Mouse (Mus musculus) small intestine, adult 2 months (tissue): Measurements from ENCODE around the gene Capn6. TPM values are rescaled to one million over a fixed set of nuclear protein-coding genes. Genes with fewer than 3 reads are reported as not detected.

Experiments used
- H3K27ac ChIP-seq: fragments of 200-500 bp; 2 replicates; pipeline ENCODE4 v1.5.1; 2012; ENCODE audit warnings: low read depth, low read length, control low read depth, inconsistent platforms; ENCODE audit not compliant: insufficient read depth
- H3K27me3 ChIP-seq: fragments of 200-500 bp; 2 replicates; pipeline ENCODE4 v1.6.1; 2012; ENCODE audit warnings: mild to moderate bottlenecking, moderate library complexity, low read length, inconsistent platforms; ENCODE audit not compliant: control insufficient read depth, insufficient read depth
- H3K36me3 ChIP-seq: fragments of 200-500 bp; 2 replicates; pipeline ENCODE4 v1.6.1; 2012; ENCODE audit warnings: mild to moderate bottlenecking, low read length, control low read depth, inconsistent platforms; ENCODE audit not compliant: control insufficient read depth, insufficient read depth
- H3K4me1 ChIP-seq: fragments of 200-500 bp; 2 replicates; pipeline ENCODE4 v1.6.1; 2012; ENCODE audit warnings: low read length, inconsistent platforms, mixed read lengths; ENCODE audit not compliant: control insufficient read depth, insufficient read depth, insufficient read length
- H3K4me3 ChIP-seq: fragments of 200-500 bp; 2 replicates; pipeline ENCODE4 v1.5.1; 2012; ENCODE audit warnings: low read depth, mild to moderate bottlenecking, control low read depth, inconsistent platforms, low read length, moderate library complexity
- CTCF ChIP-seq: fragments of 200-500 bp; IDR thresholded peaks from 2 replicates; pipeline ENCODE4 v1.5.1; 2012; ENCODE audit warnings: low read depth, mild to moderate bottlenecking, control low read depth, inconsistent platforms, low read length, moderate library complexity, mixed read lengths; ENCODE audit not compliant: insufficient replicate concordance, insufficient read length; ENCODE audit errors: extremely low read depth
- POLR2A ChIP-seq: fragments of 200-500 bp; IDR thresholded peaks from 2 replicates; pipeline ENCODE4 v1.6.1; 2012; ENCODE audit warnings: low read depth, mild to moderate bottlenecking, control low read depth, inconsistent platforms, low read length, moderate library complexity
- WGBS: fragments of 180-500 bp; shearing (Covaris S2); methylation state at CpG from one replicate; pipeline ENCODE4 v1.1.7; 2018; 5-methylcytosine and 5-hydroxymethylcytosine counted together
- polyA plus RNA-seq: library from polyadenylated mRNA; depleted of rRNA; stranded (reverse); fragments of >200 nt; gene quantifications from 2 replicates; pipeline ENCODE4 v1.2.3, GENCODE M21; 2012; rRNA removed

Gene Capn6
- 0.19 TPM in 1 of 2 replicates, not detected in the other for polyA plus RNA-seq

DNA sequence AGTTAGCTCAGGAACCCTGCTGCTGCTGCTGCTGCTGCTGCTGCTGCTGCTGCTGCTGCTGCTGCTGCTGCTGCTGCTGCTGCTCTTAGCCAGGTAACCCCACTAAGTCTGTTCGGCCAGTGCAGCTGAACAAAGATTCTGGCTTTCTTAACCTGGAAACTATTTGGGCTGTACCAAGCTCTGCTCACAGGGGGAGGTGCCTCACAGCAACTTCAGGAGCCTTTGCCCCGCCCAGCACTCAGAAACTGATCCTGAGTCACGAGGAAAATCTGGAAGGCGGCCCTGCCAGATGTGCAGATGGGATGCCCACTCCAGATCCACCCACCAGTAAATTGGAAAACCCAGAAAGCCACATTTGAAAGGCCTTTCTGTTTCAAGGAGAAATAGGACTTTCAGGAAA lies at the start of gene Capn6:
TSS of gene Capn6 (minus strand) at position 203 of the 400 bp plus-strand sequence.
- TF ChIP-seq CTCF (no peak), POLR2A (no peak)
- no peaks in the 10 kb centered on the region for H3K27me3 ChIP-seq
- no peaks in the 10 kb centered on the region for H3K36me3 ChIP-seq
- 29% methylated on average over 4 of the region's 4 CpGs for WGBS
- no peaks in the 10 kb centered on the region for H3K4me1 ChIP-seq
- H3K27ac ChIP-seq, result no peak within 1 kb of the TSS
- H3K4me3 ChIP-seq, result no peak within 1 kb of the TSS

DNA sequence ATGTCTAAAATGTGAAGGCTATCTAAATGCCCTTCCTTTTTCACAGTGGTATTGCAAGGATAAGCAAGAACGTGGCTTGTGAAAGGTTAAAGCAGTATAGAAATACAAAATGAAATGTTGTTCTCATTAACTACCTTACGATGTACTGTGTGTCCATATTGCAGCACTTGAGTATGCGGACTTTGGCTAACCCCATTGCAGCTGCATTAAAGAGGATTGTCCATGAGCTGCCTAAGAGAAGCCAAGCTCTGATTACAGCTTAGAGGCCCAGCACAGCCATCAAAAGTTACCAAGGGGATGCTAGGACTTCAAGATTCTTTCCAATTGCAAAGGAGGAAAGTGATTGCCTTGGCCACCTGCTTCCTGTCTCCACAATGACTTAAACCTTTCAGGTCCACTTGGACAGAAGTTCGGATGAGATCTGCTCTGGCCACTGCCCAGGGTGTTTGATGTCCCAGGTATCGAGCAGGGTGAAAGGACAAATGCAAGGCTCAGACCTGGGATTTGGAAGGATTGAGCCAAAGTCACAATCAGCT lies 40.0 kb upstream of the Capn6 start:
- 77% methylated on average over 5 of the region's 5 CpGs for WGBS
- Histone ChIP-seq H3K27ac (no peak overlapping the region), H3K4me1 (no peaks in the 10 kb centered on the region), H3K27me3 (no peaks in the 10 kb centered on the region), H3K36me3 (no peaks in the 10 kb centered on the region), H3K4me3 (no peak overlapping the region)
- TF ChIP-seq POLR2A (no peak), CTCF (no peak)

DNA sequence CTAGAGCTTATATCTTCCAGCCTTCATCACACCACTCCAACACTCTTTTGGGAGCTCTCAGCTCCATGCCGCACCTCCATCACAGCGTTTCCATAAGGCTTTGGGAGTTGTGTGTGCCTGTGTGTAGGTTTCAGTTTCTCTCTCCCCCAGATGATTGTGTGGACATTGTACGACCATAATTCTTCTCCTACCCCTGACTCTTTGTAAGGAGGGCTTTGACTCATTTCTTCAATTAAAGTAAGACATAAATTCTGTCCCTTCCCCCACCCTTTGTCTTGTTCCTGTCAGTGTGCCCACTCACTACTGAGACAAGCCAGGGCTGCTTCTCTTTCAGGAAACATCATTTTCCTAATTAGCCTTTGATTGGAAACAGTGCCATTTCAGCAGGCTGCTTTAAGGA lies 24.1 kb upstream of the Capn6 start:
- H3K27ac ChIP-seq, result no peak overlapping the region
- H3K27me3 ChIP-seq, result no peaks in the 10 kb centered on the region
- WGBS, result 67% methylated on average over 3 of the region's 3 CpGs
- H3K36me3 ChIP-seq, result no peaks in the 10 kb centered on the region
- H3K4me1 ChIP-seq, result no peaks in the 10 kb centered on the region
- TF ChIP-seq POLR2A (no peak), CTCF (no peak)
- no peak overlapping the region for H3K4me3 ChIP-seq

DNA sequence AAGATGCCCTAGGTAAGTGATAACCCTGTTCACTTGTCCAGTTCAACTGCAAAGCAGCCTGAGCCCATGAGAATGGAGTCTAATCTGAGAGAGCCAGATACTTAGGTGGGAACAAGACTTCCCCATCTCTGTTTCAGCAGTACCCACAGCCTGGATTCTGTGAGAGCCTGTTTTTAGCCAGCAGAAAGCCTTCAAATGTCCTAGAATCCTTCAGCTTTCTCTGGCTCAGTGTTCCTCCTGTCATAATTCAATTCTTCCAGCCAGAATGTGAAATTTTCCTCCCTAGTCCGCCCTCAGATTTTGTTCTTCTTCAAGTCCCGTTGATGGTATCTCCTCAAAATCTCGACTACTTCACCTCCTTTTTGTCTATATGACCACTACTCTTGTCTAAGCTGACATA lies 22.8 kb upstream of the Capn6 start:
- Histone ChIP-seq H3K4me1 (no peaks in the 10 kb centered on the region), H3K27ac (no peak overlapping the region), H3K36me3 (no peaks in the 10 kb centered on the region), H3K4me3 (no peak overlapping the region), H3K27me3 (no peaks in the 10 kb centered on the region)
- TF ChIP-seq CTCF, result no peak
- no peak for TF ChIP-seq POLR2A
- 73% methylated on average over 3 of the region's 3 CpGs for WGBS

DNA sequence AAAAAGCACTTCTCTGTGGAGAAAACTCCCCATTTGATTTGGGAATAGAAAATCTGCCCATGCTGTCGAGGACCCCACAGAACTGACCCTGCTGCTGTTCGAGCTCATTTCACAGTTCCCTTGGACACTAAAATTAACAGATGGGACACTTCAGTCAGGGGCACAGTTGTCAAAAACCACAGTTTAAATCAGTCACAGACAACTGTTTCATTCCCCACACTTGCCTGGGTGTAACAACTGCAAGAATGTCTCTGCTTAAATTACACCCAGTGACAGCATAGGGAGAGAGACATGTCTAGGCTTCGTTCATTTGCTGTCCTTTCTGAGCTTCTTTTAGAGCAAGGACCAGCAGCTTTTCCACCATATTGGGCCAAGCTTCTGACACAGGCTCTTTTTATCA lies 19.4 kb upstream of the Capn6 start:
- no peaks in the 10 kb centered on the region for H3K4me1 ChIP-seq
- H3K27me3 ChIP-seq, result no peaks in the 10 kb centered on the region
- WGBS, result 75% methylated on average over 3 of the region's 3 CpGs
- TF ChIP-seq CTCF (no peak), POLR2A (no peak)
- no peaks in the 10 kb centered on the region for H3K36me3 ChIP-seq
- no peak overlapping the region for H3K27ac ChIP-seq
- no peak overlapping the region for H3K4me3 ChIP-seq

DNA sequence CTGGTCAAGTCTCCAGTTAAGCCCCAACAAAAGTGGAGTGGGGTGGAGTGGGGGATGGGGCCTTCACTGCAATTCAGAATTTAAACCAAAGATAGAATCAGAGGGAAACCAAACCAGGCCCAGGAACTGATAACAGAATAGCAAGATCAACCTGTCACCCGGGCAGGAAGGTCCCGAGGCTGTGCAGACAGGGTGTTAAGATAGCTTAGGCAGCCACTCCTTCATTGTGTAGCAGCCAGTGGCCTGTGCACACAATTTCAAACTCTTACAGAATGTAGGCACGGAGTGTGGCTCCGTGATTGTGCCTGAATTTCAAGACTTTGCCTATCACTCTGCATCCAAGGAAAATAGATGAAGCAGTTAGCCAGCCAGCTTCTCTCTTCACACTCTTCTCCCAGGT lies 693 bp downstream of the Capn6 start:
- WGBS, result 30% methylated on average over 4 of the region's 4 CpGs
- no peak for TF ChIP-seq POLR2A
- no peak for TF ChIP-seq CTCF
- no peak overlapping the region for H3K4me3 ChIP-seq
- no peak overlapping the region for H3K27ac ChIP-seq
- H3K27me3 ChIP-seq, result no peaks in the 10 kb centered on the region
- H3K36me3 ChIP-seq, result no peaks in the 10 kb centered on the region
- no peaks in the 10 kb centered on the region for H3K4me1 ChIP-seq

DNA sequence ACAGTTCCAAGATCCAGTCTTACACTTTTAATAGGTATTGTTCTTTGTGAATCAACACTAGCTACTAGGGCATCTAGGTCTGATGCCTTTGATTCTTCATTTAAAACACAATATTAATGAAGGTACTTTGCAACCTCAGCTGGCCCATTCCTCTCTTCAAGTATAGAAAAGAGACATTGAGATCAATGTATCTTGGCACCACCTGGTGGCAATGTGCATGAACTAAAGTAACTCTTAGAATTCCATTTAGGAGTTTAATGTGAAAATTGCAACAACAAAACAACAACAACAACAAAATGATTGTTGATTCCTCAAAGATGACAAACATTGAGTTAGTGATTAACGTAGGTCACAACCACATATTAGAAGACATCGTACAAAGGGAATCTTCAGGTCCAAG lies 8.3 kb downstream of the Capn6 start:
- no peak for TF ChIP-seq CTCF
- no peak for TF ChIP-seq POLR2A
- Histone ChIP-seq H3K4me3 (no peak overlapping the region), H3K27me3 (no peaks in the 10 kb centered on the region), H3K27ac (no peak overlapping the region), H3K4me1 (no peaks in the 10 kb centered on the region), H3K36me3 (no peaks in the 10 kb centered on the region)
- 91% methylated on average over 2 of the region's 2 CpGs for WGBS
